Mouse (Mus musculus) myocyte (in vitro differentiated cells): Measurements from ENCODE around the gene Dnajb7.

ENCODE experiments used
- CEBPB ChIP-seq: IDR thresholded peaks from 2 replicates; pipeline ENCODE4 v1.6.1; 2011; ENCODE audit warnings: mild to moderate bottlenecking, moderate library complexity; ENCODE audit not compliant: poor library complexity, insufficient read depth, severe bottlenecking
- E2F4 ChIP-seq: IDR thresholded peaks from one replicate; pipeline ENCODE4 v1.6.1; 2011; ENCODE audit warnings: mild to moderate bottlenecking, control low read depth, moderate library complexity; ENCODE audit not compliant: insufficient read depth
- MAX ChIP-seq: IDR thresholded peaks from one replicate; pipeline ENCODE4 v1.6.1; 2011; ENCODE audit warnings: low read depth, mild to moderate bottlenecking, control low read depth
- MYOD1 ChIP-seq, 3 experiments: IDR thresholded peaks; one replicate each; pipeline ENCODE4 v1.6.1; 2011; ENCODE audit warnings: control low read depth in 2 of 3, low read depth in 2 of 3, mild to moderate bottlenecking in 2 of 3, moderate library complexity in 1 of 3; ENCODE audit not compliant: insufficient read length in 2 of 3, control insufficient read depth in 1 of 3
- MYOG ChIP-seq, 3 experiments: IDR thresholded peaks; one replicate each; pipeline ENCODE4 v1.6.1; 2011; ENCODE audit warnings: control low read depth in 2 of 3, low read depth in 2 of 3, mild to moderate bottlenecking in 2 of 3; ENCODE audit not compliant: insufficient read length in 2 of 3, control insufficient read depth in 1 of 3, insufficient read depth in 1 of 3
- POLR2A ChIP-seq: IDR thresholded peaks from one replicate; pipeline ENCODE4 v1.6.1; 2011; ENCODE audit warnings: low read depth, mild to moderate bottlenecking, control low read depth, moderate library complexity; ENCODE audit not compliant: insufficient read length
- POLR2AphosphoS2 ChIP-seq: IDR thresholded peaks from one replicate; pipeline ENCODE4 v1.6.1; 2011; ENCODE audit warnings: low read depth, control low read depth; ENCODE audit not compliant: insufficient read length
- REST ChIP-seq: IDR thresholded peaks from one replicate; pipeline ENCODE4 v1.6.1; 2011; ENCODE audit warnings: mild to moderate bottlenecking, control low read depth, moderate library complexity; ENCODE audit not compliant: insufficient read depth, insufficient read length
- TCF12 ChIP-seq: IDR thresholded peaks from one replicate; pipeline ENCODE4 v1.6.1; 2011; ENCODE audit warnings: mild to moderate bottlenecking, control low read depth; ENCODE audit not compliant: poor library complexity, insufficient read depth, severe bottlenecking
- USF1 ChIP-seq: IDR thresholded peaks from one replicate; pipeline ENCODE4 v1.6.1; 2011; ENCODE audit warnings: low read depth, mild to moderate bottlenecking, control low read depth, moderate library complexity

GRCm38 (mm10) chr15:81431195-81431594 is 23.1 kb upstream of the Dnajb7 start:
- TF ChIP-seq E2F4 (no peak), USF1 (no peak), POLR2A (no peak), REST (no peak), MYOG (IDR thresholded peaks at IDR 0.05; ENCODE audit: control insufficient read depth in 1 of 3, insufficient read depth in 1 of 3, insufficient read length in 2 of 3, low read depth in 2 of 3) (no peak), POLR2AphosphoS2 (no peak), TCF12 (no peak), MAX (no peak), CEBPB (no peak), MYOD1 (IDR thresholded peaks at IDR 0.05; ENCODE audit: control insufficient read depth in 1 of 3, insufficient read length in 2 of 3, low read depth in 2 of 3) (no peak)
